ENCODE assay signal across 14 mouse cellular contexts in genomic region chr7:81143056-81143455, GRCm38 (mm10). TPM values are rescaled to one million over a fixed set of nuclear protein-coding genes. Genes with fewer than 3 reads are reported as not detected.
A peak's percentile ranks its signal among the peaks of the same experiment; 100 is the strongest.
DNase-seq lines count a peak whose midpoint lies in the region; TF ChIP-seq lines count a peak whose summit lies in the region.
"Not testable (repeated sequence)": the region's sequence is repeated elsewhere in the genome, so short reads cannot be mapped to it uniquely, and the experiment has no call there.
"Had no signal": no experiment of that assay in that cellular context is flagged by ENCODE, and none has a peak within 500 bp of the region (broad histone marks: within the 10 kb centered on the region; RNA-seq: fewer than 3 reads in every experiment).

No protein-coding gene starts in this region.

- H3K36me3 ChIP-seq in E14TG2a.4 (ENCODE audit: insufficient read depth, low read length): peaks cover 39% of the 10 kb centered on the region
- not testable (repeated sequence) for H3K36me3 ChIP-seq in ES-Bruce4 (ENCODE audit: control insufficient read depth, insufficient read depth, low read length, poor library complexity, severe bottlenecking); ES-E14 (ENCODE audit: control insufficient read depth, insufficient read depth, low read length, poor library complexity, severe bottlenecking); kidney, adult 2 months (ENCODE audit: control insufficient read depth, insufficient read depth, low read length)

- in situ Hi-C loops in ES-E14 (cut with MboI; ENCODE audit: low sequenced_read_pairs in 2 of 2, unreplicated experiment in 2 of 2): not testable (repeated sequence)

- H3K4me3 ChIP-seq in E14TG2a.4 (replicated peaks; ENCODE audit: low read length): peak overlapping the region; percentile 84
- peak overlapping the region; percentile 54 for H3K4me3 ChIP-seq in ES-Bruce4 (ENCODE audit: low read depth, low read length)
- H3K4me3 ChIP-seq in ES-E14 (ENCODE audit: insufficient read depth in 1 of 2, low read depth in 1 of 2, low read length in 2 of 2, poor library complexity in 1 of 2, severe bottlenecking in 1 of 2): peak overlapping the region; percentile 21 to 30
- H3K4me3 ChIP-seq in kidney, adult 2 months (ENCODE audit: insufficient read depth, low read depth, low read length): not testable (repeated sequence)

- not testable (repeated sequence) for H3K27me3 ChIP-seq in E14TG2a.4 (ENCODE audit: insufficient read depth, low read length); ES-Bruce4 (ENCODE audit: control insufficient read depth, insufficient read depth, low read length, poor library complexity, severe bottlenecking); kidney, adult 2 months (replicated peaks; ENCODE audit: control insufficient read depth, insufficient read depth, low read length)

- DNase-seq in ES-CJ7 (ENCODE audit: low read depth, low spot score): peak; percentile 67
- not testable (repeated sequence) for DNase-seq in ES-E14 (ENCODE audit: low read depth, low spot score)
- peak; percentile 92 for DNase-seq in R1 (ENCODE audit: low read depth, low spot score)
- peak; percentile 61 for DNase-seq in ZHBTc4 (ENCODE audit: low read depth, low spot score)
- peak; percentile 17 for DNase-seq in kidney, adult 2 months

- not testable (repeated sequence) for TF ChIP-seq CTCF in E14TG2a.4 (conservative IDR thresholded peaks at IDR 0.05; ENCODE audit: low read length); ES-Bruce4 (IDR thresholded peaks at IDR 0.05; ENCODE audit: low read depth, low read length); kidney, adult 2 months (conservative IDR thresholded peaks at IDR 0.05; ENCODE audit: insufficient read depth, insufficient read length, low read depth, low read length)

- TF ChIP-seq EP300 in ES-Bruce4 (IDR thresholded peaks at IDR 0.05; ENCODE audit: insufficient read depth, low read depth, low read length): not testable (repeated sequence)

- H3K9ac ChIP-seq in ES-Bruce4 (ENCODE audit: low read depth, poor library complexity, severe bottlenecking): not testable (repeated sequence)
- peak overlapping the region; percentile 50; the same call in 1 of the 2 replicates for H3K9ac ChIP-seq in ES-E14 (ENCODE audit: insufficient read depth, low read depth, low read length, poor library complexity, severe bottlenecking)

- not testable (repeated sequence) for H3K9me3 ChIP-seq in E14TG2a.4 (ENCODE audit: low read length); ES-Bruce4 (replicated peaks; ENCODE audit: control insufficient read depth, insufficient read depth, low read length, poor library complexity, severe bottlenecking); ES-E14 (ENCODE audit: control insufficient read depth, insufficient read depth, low read depth, low read length)

- peaks cover 82% of the 10 kb centered on the region for H3K4me1 ChIP-seq in E14TG2a.4 (replicated peaks; ENCODE audit: low read depth, low read length)
- H3K4me1 ChIP-seq in ES-Bruce4 (ENCODE audit: control insufficient read depth, insufficient read depth, low read length); ES-E14 (ENCODE audit: control insufficient read depth in 2 of 2, insufficient read depth in 2 of 2, low read length in 2 of 2, poor library complexity in 1 of 2): not testable (repeated sequence)
- H3K4me1 ChIP-seq in kidney, adult 2 months (ENCODE audit: control insufficient read depth, insufficient read depth, low read length): peaks cover 17% of the 10 kb centered on the region

- H3K27ac ChIP-seq in ES-Bruce4 (ENCODE audit: insufficient read depth, low read length); ES-E14 (ENCODE audit: insufficient read depth, low read depth, low read length, poor library complexity, severe bottlenecking); kidney, adult 2 months (ENCODE audit: insufficient read depth, low read depth, low read length): not testable (repeated sequence)

- not testable (repeated sequence) for TF ChIP-seq POLR2A in ES-Bruce4 (IDR thresholded peaks at IDR 0.05; ENCODE audit: insufficient read depth, low read length); kidney, adult 2 months (IDR thresholded peaks at IDR 0.05; ENCODE audit: low read depth, low read length)

- 69% methylated on average over 4 of the region's 4 CpGs for WGBS in kidney, adult 2 months

RNA-seq across cellular contexts. Expression of gene Slc28a1, which starts 28.5 kb away (rescaled TPM):
- polyA plus RNA-seq in ES-Bruce4 (2011; ENCODE audit: insufficient read depth, insufficient read length, low read depth, missing spikeins): 4.5 and 4.7 TPM in 2 replicates
- total RNA-seq in ES-E14 (2012; rRNA removed): 44.8 and 69.2 TPM in 2 replicates
- polyA plus RNA-seq in kidney, adult 2 months (2012; rRNA removed): 18.8 and 21.9 TPM in 2 replicates
- total RNA-seq: adrenal gland, adult 8-10 months; G1E; MEL had no signal
- polyA plus RNA-seq: activated CD4-positive, CD25-positive, alpha-beta regulatory T cell, adult 4 months; adrenal gland, adult 2 months; CD4-positive, CD25-positive, alpha-beta regulatory T cell, adult 4 months; G1E; Patski had no signal
